Mouse (Mus musculus): Measurements from ENCODE around the gene Kcnh7.

Gene Kcnh7

DNA sequence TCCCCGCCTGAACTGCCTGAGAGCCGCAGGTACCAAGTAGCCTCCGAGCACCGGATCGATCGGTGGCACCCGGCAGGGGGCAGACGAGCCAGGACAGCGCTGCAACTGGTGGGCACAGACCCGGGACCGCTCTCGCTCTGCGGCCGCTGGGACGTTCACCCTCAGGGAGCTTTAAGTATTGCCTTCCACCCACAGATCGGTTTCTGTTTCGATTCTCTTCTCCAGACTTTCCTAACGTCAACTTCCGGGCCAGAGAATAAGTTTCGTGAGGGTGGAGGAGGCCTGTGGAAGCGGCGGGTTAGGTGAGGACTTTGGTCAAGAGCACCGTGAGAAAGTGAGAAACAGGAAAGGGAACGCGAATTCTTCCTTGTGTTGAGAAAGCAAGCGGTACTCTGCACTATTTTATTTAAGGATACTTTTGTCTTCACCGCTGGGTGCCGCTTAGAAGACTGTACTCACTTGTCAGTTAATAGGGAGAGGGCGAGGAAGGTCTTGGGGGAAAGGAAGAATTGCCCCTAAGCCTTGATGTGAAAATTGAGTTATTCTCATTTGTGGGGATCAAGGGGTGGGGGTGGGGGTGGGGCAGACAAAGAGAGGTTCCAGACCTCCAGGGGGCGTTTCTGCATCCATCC is 538.0 kb downstream of the Kcnh7 start, which contains the start of gene Ifih1:
Gene Ifih1 (minus strand): TSS at position 242 of the 632 bp plus-strand sequence.
- no peak for DNase-seq (ENCODE audit: low spot score)

DNA sequence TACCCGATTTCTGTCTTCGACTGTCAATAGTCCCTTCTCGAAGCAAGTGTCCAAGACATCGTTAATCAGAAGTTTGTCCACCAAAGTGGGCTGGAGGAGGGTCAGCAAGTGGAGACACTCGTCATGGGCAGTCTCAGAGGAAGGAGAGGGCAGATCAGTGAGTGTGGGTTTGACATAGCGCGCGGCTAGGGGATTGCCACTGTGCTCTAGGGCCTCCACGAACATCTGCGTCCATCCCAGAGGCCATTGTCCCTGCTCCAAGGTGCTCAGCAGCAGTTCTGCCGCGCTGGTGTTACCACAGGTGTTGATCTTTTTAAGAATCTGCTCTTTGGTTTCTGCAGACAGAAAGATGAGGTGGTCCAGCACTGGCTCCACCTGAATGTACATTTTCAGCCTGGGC is 538.6 kb downstream of the Kcnh7 start:
- no peak for DNase-seq (ENCODE audit: low spot score)

DNA sequence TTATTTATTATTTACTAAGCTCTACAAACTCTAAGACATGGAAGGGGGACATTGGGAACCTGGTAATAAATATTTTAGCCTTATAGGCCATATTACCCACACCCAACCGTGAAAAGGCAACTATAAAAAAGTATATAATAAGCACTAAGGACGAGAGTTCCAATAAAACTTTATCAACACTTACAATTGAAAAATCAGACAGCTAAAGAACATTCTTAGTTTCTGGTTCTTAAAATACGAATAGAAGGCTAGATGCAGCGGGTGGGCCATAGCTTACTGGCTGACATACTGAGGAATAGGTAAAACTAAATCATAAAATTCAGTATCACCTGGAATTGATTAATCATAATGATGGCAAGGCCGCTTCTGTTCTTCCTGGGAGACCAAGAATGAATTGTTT is 539.2 kb downstream of the Kcnh7 start:
- DNase-seq (ENCODE audit: low spot score) = no peak

Measured in MN1 (cell line).